Mouse (Mus musculus) kidney, adult 11 months (tissue): ENCODE data around the gene Klk1b11.
"Not testable (repeated sequence)": the region's sequence is repeated elsewhere in the genome, so short reads cannot be mapped to it uniquely, and the experiment has no call there.

Experiments
- DNase-seq: peaks from one replicate; pipeline ENCODE4 v3.0.0; 2022

Gene Klk1b11

GRCm38 (mm10) chr7:43995577-43995976 is at the start of gene Klk1b11:
TSS of gene Klk1b11 (plus strand) at chr7:43995877.
- not testable (repeated sequence) for DNase-seq

DNA sequence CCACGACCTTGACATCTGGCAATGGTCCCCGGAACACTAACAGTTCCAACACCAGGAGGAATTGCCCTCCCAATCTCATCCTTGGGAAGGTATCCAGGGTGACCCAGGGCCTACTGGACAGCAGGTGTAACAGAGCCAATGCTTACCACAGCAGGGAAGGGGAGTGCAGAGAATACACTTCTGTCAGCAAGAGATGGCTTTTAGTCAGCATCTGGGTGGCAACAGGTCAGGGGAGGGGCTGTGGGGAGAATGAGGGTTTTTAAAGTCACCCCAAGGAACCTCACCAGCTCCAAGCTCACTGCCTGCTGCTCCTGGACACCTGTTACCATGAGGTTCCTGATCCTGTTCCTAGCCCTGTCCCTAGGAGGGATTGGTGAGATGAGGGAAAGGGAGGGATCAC is 45.3 kb upstream of the Klk1b11 start, which contains the start of gene Klk1b8:
Gene Klk1b8, plus strand, starts transcription at position 301 of the 400 bp plus-strand sequence.
- DNase-seq: no peak

DNA sequence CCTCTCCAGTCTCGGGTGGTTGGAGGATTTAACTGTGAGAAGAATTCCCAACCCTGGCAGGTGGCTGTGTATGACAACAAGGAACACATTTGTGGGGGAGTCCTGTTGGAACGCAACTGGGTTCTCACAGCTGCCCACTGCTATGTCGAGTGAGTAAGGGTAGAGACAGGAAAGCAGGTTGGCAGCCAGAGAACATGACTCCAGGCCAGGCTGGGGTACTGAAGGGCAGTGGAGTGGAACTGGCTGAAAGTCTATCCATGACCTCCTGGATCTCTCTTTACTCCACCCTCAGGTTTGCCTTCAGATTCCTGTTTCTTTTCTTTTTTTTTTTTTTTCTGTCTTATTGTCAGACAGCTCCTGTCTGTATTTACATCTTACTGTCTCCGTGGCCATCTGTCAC is 43.0 kb upstream of the Klk1b11 start:
- DNase-seq: peak; percentile 39

DNA sequence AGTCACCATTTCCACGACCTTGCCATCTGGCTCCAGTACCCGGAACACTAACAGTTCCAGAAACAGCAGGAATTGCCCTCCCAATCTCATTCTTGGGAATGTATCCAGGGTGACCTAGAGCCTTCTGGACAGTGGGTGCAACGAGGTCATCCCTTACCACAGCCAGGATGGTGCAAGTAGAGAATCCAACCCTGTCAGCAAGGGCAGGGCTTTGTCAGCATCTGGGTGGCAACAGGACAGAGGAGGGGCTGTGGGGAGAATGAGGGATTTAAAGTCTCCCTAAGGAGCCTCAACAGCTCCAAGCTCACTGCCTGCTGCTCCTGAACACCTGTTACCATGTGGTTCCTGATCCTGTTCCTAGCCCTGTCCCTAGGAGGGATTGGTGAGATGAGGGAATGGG is 29.2 kb upstream of the Klk1b11 start, which contains the start of gene Klk1b1:
Gene Klk1b1, plus strand, starts transcription at position 301 of the 400 bp plus-strand sequence.
- no peak for DNase-seq

GRCm38 (mm10) chr7:43967058-43967457 is 28.6 kb upstream of the Klk1b11 start:
- DNase-seq: no peak

GRCm38 (mm10) chr7:43967612-43968011 is 28.1 kb upstream of the Klk1b11 start:
- no peak for DNase-seq

- not testable (repeated sequence) for DNase-seq
Measured at GRCm38 (mm10) chr7:43975761-43976160, 19.9 kb upstream of the Klk1b11 start, which contains the start of gene Klk1b9. TSS of gene Klk1b9 (plus strand) at chr7:43976061.

- DNase-seq: no peak
Measured at GRCm38 (mm10) chr7:43985657-43986056, 10.0 kb upstream of the Klk1b11 start.

DNA sequence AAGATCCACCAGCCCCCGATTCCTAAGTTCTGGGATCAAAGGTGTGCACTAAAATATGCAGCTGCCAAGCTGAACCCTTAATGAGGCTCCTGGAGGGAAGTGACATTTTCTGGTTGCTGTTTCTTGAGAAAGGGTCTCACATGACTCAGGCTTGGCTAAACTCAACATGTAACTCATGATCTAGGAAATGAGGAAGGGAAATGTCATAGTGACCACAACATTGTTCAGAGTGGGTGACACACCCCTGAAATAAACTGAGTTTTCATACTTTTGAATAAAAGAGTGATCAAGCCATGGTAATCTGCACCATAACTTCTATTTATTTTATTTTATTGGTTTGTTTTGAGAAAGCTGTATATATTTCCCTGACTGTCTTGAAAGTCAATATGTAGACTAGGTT is 856 bp upstream of the Klk1b11 start:
- not testable (repeated sequence) for DNase-seq

- DNase-seq: no peak
Measured at GRCm38 (mm10) chr7:44004847-44005246, 9.2 kb downstream of the Klk1b11 start.

GRCm38 (mm10) chr7:44011868-44012267 is 16.2 kb downstream of the Klk1b11 start, which contains the start of gene Klk1b26:
TSS of gene Klk1b26 (plus strand) at chr7:44012168.
- not testable (repeated sequence) for DNase-seq

DNA sequence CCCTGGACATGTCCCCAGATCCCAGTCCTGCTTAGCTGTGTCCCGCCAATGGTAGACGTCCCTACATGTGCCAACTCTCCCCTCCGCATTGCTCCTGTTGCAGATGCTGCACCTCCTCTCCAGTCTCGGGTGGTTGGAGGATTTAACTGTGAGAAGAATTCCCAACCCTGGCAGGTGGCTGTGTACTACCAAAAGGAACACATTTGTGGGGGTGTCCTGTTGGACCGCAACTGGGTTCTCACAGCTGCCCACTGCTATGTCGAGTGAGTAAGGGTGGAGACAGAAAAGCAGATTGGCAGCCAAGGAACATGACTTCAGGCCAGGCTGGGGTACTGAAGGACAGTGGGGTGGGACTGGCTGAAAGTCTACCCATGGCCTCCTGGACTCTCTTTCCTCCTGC is 19.0 kb downstream of the Klk1b11 start:
- DNase-seq: not testable (repeated sequence)

DNA sequence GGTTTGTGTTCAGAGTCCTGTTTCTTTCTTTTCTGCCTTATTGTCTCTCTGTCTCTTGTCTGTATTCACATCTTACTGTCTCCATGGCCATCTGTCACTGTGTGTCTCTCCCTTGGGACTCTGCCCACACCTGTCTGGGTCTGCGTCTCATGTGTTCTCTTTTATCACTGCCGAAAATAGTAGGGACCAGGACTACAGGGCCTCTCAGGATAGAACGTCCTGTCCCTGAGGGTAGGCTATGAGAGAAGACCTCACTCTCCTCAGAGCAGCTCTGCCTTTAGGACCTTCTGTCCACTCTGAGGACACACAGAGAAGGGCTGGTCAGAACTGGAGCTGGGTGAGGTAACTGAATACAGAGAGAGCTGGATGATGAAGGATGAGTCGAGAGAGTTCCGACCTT is 19.4 kb downstream of the Klk1b11 start:
- no peak for DNase-seq
